Mouse (Mus musculus): ENCODE measurements around the gene Top3a. TPM values are rescaled to one million over a fixed set of nuclear protein-coding genes. Genes with fewer than 3 reads are reported as not detected.

Gene Top3a
- polyA plus RNA-seq, 1 experiment: 10.2 TPM

DNA sequence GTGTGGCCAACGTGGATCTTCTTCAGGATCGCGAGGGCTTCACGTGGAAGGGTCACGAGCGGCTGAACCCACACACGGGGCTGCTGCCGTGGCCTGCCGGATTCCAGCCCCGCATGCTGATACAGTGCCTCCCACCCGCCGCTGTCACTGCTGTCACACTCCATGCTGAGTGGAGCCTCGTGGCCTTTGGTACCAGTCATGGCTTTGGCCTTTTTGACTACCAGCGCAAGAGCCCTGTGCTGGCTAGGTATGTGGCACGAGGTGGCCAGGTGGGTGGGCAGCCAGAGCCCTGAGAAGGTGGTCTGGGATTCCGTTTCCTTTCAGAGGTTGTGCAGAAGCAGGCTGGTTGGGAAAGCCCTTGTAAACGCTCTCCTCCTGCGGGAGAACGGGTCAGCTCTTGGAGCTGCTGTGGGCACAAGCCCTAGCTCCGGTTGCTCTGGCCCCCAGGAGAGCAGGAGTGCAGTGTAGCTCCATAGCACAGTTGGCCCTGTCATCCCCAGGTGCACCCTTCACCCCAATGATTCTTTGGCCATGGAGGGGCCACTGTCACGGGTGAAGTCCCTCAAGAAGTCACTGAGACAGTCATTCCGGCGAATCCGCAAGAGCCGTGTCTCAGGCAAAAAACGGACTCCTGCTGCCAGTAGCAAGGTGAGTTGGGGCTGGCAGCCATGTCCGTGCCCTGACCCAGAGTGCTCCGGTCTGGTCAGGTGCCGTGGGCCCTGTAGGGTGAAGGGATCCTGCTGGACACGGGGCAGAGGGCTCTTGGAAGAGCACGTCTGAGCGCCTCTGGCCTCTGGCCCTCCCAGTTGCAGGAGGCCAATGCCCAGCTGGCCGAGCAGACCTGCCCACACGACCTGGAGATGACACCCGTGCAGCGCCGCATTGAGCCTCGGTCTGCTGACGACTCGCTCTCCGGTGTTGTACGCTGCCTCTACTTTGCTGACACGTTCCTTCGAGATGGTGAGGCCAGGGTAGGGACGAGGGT is 67.4 kb downstream of the Top3a start:
- no peak for TF ChIP-seq POLR2A (IDR thresholded peaks at IDR 0.05; ENCODE audit: borderline replicate concordance, extremely low read depth, insufficient read depth, insufficient read length, poor library complexity, severe bottlenecking)
- no peak for TF ChIP-seq CTCF (IDR thresholded peaks at IDR 0.05; ENCODE audit: borderline replicate concordance, extremely low read depth, insufficient read depth, insufficient read length)
- DNase-seq (ENCODE audit: low read depth): no peak

DNA sequence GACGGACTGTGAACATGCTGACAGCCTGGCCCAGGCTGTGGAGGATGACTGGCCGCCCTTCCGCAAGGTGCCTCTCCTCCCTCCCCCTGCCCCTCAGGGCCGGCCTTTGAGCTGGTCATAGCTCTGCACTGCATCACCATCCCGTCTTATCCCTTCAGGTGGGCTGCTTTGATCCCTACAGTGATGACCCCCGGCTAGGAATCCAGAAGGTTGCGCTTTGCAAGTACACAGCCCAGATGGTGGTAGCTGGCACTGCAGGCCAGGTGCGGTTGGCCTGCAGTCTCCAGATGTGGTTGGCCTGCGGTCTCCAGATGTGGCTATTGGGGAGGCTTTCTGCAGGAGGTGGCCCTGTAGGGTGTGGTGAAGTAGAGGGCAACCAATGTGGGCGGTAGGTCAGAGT is 68.5 kb downstream of the Top3a start:
- TF ChIP-seq POLR2A (IDR thresholded peaks at IDR 0.05; ENCODE audit: borderline replicate concordance, extremely low read depth, insufficient read depth, insufficient read length, poor library complexity, severe bottlenecking): no peak
- no peak for TF ChIP-seq CTCF (IDR thresholded peaks at IDR 0.05; ENCODE audit: borderline replicate concordance, extremely low read depth, insufficient read depth, insufficient read length)
- no peak for DNase-seq (ENCODE audit: low read depth)

DNA sequence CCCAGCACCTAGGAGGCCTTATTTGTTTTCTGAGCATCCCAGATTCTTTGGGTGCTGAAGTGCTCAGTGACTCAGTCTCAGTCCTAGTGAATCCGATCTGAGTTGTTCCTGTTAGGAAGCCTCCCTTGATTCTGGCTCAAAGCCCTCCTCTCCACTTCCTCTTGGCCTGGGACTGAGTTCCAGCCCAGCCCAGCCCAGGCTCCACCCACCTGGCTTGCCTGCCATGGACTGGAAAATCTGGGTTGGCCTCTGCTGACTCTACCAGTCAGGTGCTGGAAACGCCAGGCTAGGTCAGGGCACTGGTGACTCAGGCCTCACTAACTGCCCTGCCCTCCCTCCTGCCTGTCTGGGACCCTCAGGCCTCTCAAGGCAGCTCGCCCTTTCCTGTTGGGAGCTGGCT is 69.5 kb downstream of the Top3a start:
- no peak for DNase-seq (ENCODE audit: low read depth)
- TF ChIP-seq CTCF (IDR thresholded peaks at IDR 0.05; ENCODE audit: borderline replicate concordance, extremely low read depth, insufficient read depth, insufficient read length): no peak
- TF ChIP-seq POLR2A (IDR thresholded peaks at IDR 0.05; ENCODE audit: borderline replicate concordance, extremely low read depth, insufficient read depth, insufficient read length, poor library complexity, severe bottlenecking): no peak

DNA sequence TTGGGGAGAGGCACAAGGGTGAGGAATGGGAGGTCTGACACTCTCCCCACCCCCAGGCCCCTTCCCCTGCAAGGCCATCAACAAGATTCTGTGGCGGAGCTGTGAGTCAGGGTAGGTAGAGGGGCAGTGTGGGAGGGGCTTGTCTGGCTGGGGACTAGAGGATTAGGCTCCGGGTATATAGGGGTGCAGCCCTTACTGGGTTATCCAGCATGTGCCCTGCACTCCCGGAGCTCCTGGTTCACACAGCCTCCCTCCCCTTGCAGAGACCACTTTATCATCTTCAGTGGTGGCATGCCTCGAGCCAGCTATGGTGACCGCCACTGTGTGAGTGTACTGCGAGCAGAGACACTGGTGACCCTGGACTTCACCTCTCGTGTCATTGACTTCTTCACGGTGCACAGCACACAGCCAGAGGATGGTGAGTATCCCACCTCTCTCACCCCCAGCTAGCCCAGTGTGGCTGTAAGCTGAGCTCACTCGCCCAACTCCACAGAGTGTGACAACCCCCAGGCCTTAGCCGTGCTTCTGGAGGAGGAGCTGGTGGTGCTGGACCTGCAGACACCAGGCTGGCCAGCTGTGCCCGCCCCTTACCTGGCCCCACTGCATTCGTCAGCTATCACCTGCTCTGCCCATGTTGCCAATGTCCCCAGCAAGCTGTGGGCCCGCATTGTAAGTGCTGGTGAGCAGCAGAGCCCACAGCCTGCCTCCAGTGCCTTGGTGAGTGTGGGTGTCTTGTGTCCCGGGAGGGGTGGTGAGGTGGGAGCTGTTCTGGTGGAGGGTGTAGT is 70.3 kb downstream of the Top3a start:
- DNase-seq (ENCODE audit: low read depth): no peak
- TF ChIP-seq CTCF (IDR thresholded peaks at IDR 0.05; ENCODE audit: borderline replicate concordance, extremely low read depth, insufficient read depth, insufficient read length) (no peak), POLR2A (IDR thresholded peaks at IDR 0.05; ENCODE audit: borderline replicate concordance, extremely low read depth, insufficient read depth, insufficient read length, poor library complexity, severe bottlenecking) (no peak)

DNA sequence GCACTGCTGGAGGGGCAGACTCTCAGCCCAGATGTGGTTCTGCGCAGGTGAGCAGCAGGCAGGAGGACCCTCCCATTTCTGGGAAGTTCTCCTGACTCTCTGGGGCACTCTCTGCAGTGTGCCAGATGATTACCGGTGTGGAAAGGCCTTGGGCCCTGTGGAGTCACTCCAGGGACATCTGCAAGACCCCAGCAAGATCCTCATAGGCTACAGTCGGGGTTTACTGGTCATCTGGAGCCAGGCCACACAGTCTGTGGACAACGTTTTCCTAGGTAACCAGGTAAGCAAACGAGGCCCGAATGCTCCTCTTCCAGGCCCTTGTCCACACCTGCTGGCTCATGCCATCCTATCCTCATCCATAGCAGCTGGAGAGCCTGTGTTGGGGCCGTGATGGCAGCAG is 71.1 kb downstream of the Top3a start:
- DNase-seq (ENCODE audit: low read depth): no peak

DNA sequence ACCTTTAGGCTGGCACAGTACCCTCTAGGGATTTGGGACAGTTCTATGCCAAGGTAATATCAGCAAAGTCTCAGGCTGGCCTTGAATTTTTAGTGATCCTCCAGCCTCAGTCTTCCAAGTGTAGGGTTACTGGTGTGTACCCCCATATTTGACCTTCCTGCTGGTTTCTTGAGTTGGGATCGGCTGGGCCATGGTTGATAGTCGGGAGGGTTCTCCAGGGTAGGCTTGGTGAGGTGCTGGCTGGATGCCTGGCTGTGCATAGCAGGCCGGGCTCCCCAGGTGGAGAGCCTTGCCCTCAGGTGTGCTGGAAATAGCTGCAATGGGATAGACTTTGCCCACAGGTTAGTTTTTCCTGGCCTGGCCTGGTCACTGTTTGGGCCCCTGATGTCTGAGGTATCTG is 71.9 kb downstream of the Top3a start:
- DNase-seq (ENCODE audit: low read depth): no peak
- TF ChIP-seq POLR2A (IDR thresholded peaks at IDR 0.05; ENCODE audit: borderline replicate concordance, extremely low read depth, insufficient read depth, insufficient read length, poor library complexity, severe bottlenecking): no peak
- no peak for TF ChIP-seq CTCF (IDR thresholded peaks at IDR 0.05; ENCODE audit: borderline replicate concordance, extremely low read depth, insufficient read depth, insufficient read length)

More for the DNA sequence above, 71.1 kb downstream of the Top3a start:
- no peak for TF ChIP-seq POLR2A (IDR thresholded peaks at IDR 0.05; ENCODE audit: borderline replicate concordance, extremely low read depth, insufficient read depth, insufficient read length, poor library complexity, severe bottlenecking)
- TF ChIP-seq CTCF (IDR thresholded peaks at IDR 0.05; ENCODE audit: borderline replicate concordance, extremely low read depth, insufficient read depth, insufficient read length): no peak

DNA sequence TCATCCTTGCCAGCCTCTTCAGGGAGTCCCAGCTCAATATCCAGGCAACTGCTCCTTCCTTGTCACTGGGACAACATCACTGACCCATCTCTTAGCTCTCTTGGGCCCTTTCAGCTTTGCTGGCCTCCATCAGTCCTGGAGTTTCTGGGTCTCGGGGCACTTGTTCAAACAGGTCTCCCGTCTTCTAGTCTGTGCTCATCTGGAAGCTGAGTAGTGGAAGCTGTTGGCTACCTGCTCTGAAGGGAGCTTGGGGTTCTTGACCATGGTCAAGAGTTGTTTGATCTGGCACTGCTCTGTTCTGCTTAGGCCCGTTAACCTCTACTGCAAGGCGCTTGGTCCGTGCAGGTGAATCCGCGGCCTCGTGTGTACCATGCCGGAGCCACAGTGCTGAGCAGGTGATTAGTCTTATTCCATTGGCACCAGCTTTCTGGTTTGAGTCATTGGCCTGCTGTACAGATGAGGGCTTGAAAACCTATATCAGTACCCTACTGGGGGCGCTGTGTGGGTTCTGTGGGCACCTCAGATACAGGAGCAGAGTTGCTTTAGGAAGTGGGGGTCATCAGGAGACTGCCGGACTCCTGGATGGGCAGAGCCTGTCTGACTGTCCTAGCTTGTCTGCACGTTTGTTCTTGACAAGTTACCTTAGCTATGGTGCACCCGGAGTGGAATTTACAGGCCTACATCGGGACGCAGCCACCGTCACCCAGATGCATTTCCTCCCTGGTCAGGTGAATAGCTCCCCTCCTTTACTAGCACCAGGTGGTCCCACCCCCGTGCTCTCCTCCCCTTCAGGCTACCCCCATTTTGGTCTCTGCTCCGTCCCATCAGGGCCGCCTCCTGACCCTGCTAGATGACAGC is 72.9 kb downstream of the Top3a start:
- TF ChIP-seq POLR2A (IDR thresholded peaks at IDR 0.05; ENCODE audit: borderline replicate concordance, extremely low read depth, insufficient read depth, insufficient read length, poor library complexity, severe bottlenecking) (no peak), CTCF (IDR thresholded peaks at IDR 0.05; ENCODE audit: borderline replicate concordance, extremely low read depth, insufficient read depth, insufficient read length) (no peak)

DNA sequence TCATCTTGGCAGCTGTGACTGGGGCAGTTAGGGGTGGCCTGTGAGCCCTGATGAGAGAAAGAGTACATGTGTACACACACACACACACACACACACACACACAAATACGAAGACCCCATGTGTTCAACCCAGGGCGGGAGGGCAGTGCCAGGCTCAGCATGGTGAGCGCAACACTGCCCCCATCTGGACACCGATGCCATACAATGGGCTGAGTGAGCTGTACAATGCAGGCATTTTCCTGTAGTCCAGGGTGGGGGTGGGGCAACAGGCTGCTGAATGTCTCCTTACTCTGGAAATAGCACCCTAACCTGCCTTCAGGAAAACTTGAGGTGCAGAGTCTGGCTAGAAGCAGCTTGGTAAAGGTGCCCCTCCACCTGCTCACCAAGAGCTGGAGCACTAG is 74.0 kb downstream of the Top3a start:
- TF ChIP-seq CTCF (IDR thresholded peaks at IDR 0.05; ENCODE audit: borderline replicate concordance, extremely low read depth, insufficient read depth, insufficient read length): peak; percentile 75
- TF ChIP-seq POLR2A (IDR thresholded peaks at IDR 0.05; ENCODE audit: borderline replicate concordance, extremely low read depth, insufficient read depth, insufficient read length, poor library complexity, severe bottlenecking): no peak
- DNase-seq (ENCODE audit: low read depth): peak; percentile 84

More for the DNA sequence above, 72.9 kb downstream of the Top3a start:
- DNase-seq (ENCODE audit: low read depth): no peak

DNA sequence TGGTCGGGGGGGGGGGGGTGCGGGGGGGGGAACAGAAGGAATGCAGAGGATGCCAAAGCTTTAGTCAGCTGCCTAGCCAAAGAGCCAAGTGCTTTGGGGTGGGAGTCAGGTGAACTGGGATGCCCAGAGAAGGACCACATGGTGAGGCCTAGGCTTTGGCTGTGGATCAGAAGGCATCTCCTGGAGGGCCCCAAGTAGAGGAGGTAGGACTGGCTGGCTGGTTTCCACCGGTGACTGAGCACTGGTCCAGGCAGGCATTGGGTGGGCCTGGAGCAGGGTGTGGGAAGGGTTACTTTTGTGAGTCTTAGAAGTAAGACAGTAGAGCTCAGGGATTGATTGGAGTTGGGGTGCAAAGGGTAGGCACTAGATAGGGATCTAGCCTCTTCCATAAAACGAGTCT is 75.6 kb downstream of the Top3a start:
- no peak for DNase-seq (ENCODE audit: low read depth)

DNA sequence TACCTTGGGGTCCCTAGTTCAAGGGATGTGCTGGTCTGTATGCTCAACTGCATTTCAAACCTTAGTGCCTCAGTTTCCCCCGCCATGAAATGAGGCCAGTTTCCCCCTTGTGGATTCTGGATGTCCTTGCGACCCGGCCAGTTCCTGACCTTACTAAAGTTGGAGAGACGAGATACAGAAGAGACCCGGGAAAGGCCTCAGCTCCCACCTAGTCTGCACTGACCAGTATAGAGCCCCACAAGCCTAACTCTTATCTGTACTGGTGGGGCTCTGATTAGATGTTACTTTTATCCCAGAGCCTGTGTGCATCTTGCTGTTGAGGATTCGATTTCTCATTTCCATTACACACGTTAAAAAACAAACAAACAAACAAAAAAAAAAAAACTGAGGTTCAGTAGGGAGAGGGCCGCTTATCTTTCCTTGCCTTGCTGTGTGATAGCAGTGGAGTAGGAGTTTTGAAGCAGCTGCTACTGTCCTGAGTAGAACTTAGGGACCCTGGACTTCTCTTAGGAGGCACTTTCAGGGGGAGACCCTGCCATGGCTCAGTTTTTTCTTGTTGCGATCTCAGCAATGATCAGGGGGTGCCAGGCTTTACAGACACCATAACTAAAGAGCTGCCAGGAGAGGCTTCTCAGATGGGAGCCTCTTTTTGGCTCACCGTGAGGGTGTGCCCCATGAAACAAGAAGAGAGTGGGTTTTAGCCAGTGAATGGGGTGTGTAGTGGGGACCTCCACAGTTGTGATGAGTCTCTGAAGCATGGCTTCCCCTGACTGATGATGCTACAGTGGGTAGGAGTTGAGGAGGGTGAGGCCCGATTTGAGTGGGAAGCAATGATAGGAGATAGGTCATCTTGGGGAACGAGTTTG is 76.6 kb downstream of the Top3a start:
- no peak for TF ChIP-seq CTCF (IDR thresholded peaks at IDR 0.05; ENCODE audit: borderline replicate concordance, extremely low read depth, insufficient read depth, insufficient read length)
- no peak for TF ChIP-seq POLR2A (IDR thresholded peaks at IDR 0.05; ENCODE audit: borderline replicate concordance, extremely low read depth, insufficient read depth, insufficient read length, poor library complexity, severe bottlenecking)
- DNase-seq (ENCODE audit: low read depth): no peak

More for the DNA sequence above, 75.6 kb downstream of the Top3a start:
- TF ChIP-seq POLR2A (IDR thresholded peaks at IDR 0.05; ENCODE audit: borderline replicate concordance, extremely low read depth, insufficient read depth, insufficient read length, poor library complexity, severe bottlenecking): no peak
- TF ChIP-seq CTCF (IDR thresholded peaks at IDR 0.05; ENCODE audit: borderline replicate concordance, extremely low read depth, insufficient read depth, insufficient read length): no peak

All from brain, embryonic 14.5 days (tissue).